ENCODE assay signal across 8 mouse cellular contexts in genomic region chr2:32712586-32712933, GRCm38 (mm10). TPM values are rescaled to one million over a fixed set of nuclear protein-coding genes. Genes with fewer than 3 reads are reported as not detected.
DNase-seq lines count a peak whose midpoint lies in the region; ATAC-seq and TF ChIP-seq lines count a peak whose summit lies in the region.

No protein-coding gene starts in this region.

- peak; percentile 97 for DNase-seq in MN1 (ENCODE audit: low spot score)
- peak; percentile 93 to 98 for DNase-seq in cerebellum, adult 18-20 months
- DNase-seq in forebrain, postnatal 0 days = peak; percentile 95
- DNase-seq in heart, postnatal 4 days = peak; percentile 97
- peak; percentile 83 for DNase-seq in layer of hippocampus, adult 9-10 months (ENCODE audit: low spot score)
- peak; percentile 95 for DNase-seq in lung, postnatal 14 days
- DNase-seq in retina, embryonic 14.5 days (ENCODE audit: low spot score) = peak; percentile 94
- peak; percentile 98 for DNase-seq in thymus, postnatal 4 days

- WGBS in forebrain, postnatal 0 days = under 1% methylated on average over 20 of the region's 44 CpGs

- peak; percentile 89 for ATAC-seq in forebrain, postnatal 0 days

- H3K4me2 ChIP-seq in forebrain, postnatal 0 days (ENCODE audit: low read depth) = peak overlapping the region; percentile 94

- no peak for TF ChIP-seq CTCF in forebrain, postnatal 0 days (IDR thresholded peaks at IDR 0.05; ENCODE audit: low read depth)

- H3K4me1 ChIP-seq in forebrain, postnatal 0 days (ENCODE audit: insufficient read depth) = peaks cover 3% of the 10 kb centered on the region

- H3K4me3 ChIP-seq in forebrain, postnatal 0 days (ENCODE audit: low read depth, low read length) = peak overlapping the region; percentile 81

- H3K36me3 ChIP-seq in forebrain, postnatal 0 days (ENCODE audit: insufficient read depth) = peaks cover 26% of the 10 kb centered on the region

- H3K9ac ChIP-seq in forebrain, postnatal 0 days = peak overlapping the region; percentile 86

- no peaks in the 10 kb centered on the region for H3K27me3 ChIP-seq in forebrain, postnatal 0 days (ENCODE audit: insufficient read depth, low read length)

- H3K27ac ChIP-seq in forebrain, postnatal 0 days (ENCODE audit: low read depth, low read length) = peak overlapping the region; percentile 100

- H3K9me3 ChIP-seq in forebrain, postnatal 0 days (ENCODE audit: low read length) = no peaks in the 10 kb centered on the region

RNA-seq across cellular contexts. Expression of gene Cdk9, which starts 0.3 kb away (rescaled TPM):
- 90.5 and 94.5 TPM in 2 replicates for total RNA-seq in forebrain, postnatal 0 days (2014; rRNA removed)
- 66.5 and 67.5 TPM in 2 replicates for polyA plus RNA-seq in forebrain, postnatal 0 days (2015; fragmentation: Nextera tagmentation; extraction: Ambion mirVana)
- total RNA-seq in heart, postnatal 4 days (2021) = 10 to 100 TPM; 38.2 to 46.0 TPM

RNA-seq across cellular contexts. Expression of gene Sh2d3c, which starts 8.3 kb away (rescaled TPM):
- 16.5 and 24.1 TPM in 2 replicates for total RNA-seq in forebrain, postnatal 0 days (2014; rRNA removed)
- 41.3 and 48.9 TPM in 2 replicates for polyA plus RNA-seq in forebrain, postnatal 0 days (2015; fragmentation: Nextera tagmentation; extraction: Ambion mirVana)
- total RNA-seq in heart, postnatal 4 days (2021) = 10 to 100 TPM; 38.2 to 41.4 TPM

RNA-seq across cellular contexts. Expression of gene Fpgs, which starts 8.6 kb away (rescaled TPM):
- 22.4 and 31.5 TPM in 2 replicates for total RNA-seq in forebrain, postnatal 0 days (2014; rRNA removed)
- 20.7 and 22.0 TPM in 2 replicates for polyA plus RNA-seq in forebrain, postnatal 0 days (2015; fragmentation: Nextera tagmentation; extraction: Ambion mirVana)
- 10 to 100 TPM; 10.5 to 12.5 TPM for total RNA-seq in heart, postnatal 4 days (2021)

RNA-seq across cellular contexts. Expression of gene 6330409D20Rik, which starts 28.3 kb away (rescaled TPM):
- total RNA-seq in forebrain, postnatal 0 days (2014; rRNA removed) = 2.1 and 4.3 TPM in 2 replicates
- polyA plus RNA-seq in forebrain, postnatal 0 days (2015; fragmentation: Nextera tagmentation; extraction: Ambion mirVana) = 2.2 and 2.9 TPM in 2 replicates
- not detected for total RNA-seq in heart, postnatal 4 days (2021)

RNA-seq across cellular contexts. Expression of gene Tor2a, which starts 44.5 kb away (rescaled TPM):
- total RNA-seq in forebrain, postnatal 0 days (2014; rRNA removed) = 51.4 and 54.3 TPM in 2 replicates
- 40.7 and 44.8 TPM in 2 replicates for polyA plus RNA-seq in forebrain, postnatal 0 days (2015; fragmentation: Nextera tagmentation; extraction: Ambion mirVana)
- total RNA-seq in heart, postnatal 4 days (2021) = 10 to 100 TPM; 16.7 to 18.6 TPM

Comparison
In these comparisons a context has a peak if more than half of its experiments do, and no peak if none do; other contexts are left out.
1. Peak in every context shown above with its lines: DNase-seq, ATAC-seq, H3K4me3 ChIP-seq and H3K27ac ChIP-seq.